Mouse (Mus musculus) erythroblast, embryonic 14.5 days (primary cell): ENCODE results near the gene Spag6. TPM values are rescaled to one million over a fixed set of nuclear protein-coding genes. Genes with fewer than 3 reads are reported as not detected.
A peak's percentile ranks its signal among the peaks of the same experiment; 100 is the strongest.

Experiments
- H3K27me3 ChIP-seq: 2 replicates; pipeline ENCODE4 v1.6.1; 2012; ENCODE audit warnings: inconsistent platforms; ENCODE audit not compliant: control insufficient read depth
- H3K36me3 ChIP-seq: 2 replicates; pipeline ENCODE4 v1.6.1; 2012; ENCODE audit warnings: mild to moderate bottlenecking, inconsistent platforms; ENCODE audit not compliant: control insufficient read depth
- H3K4me1 ChIP-seq: 2 replicates; pipeline ENCODE4 v1.6.1; 2012; ENCODE audit warnings: inconsistent platforms; ENCODE audit not compliant: control insufficient read depth
- H3K4me3 ChIP-seq: replicated peaks from 2 replicates; pipeline ENCODE3; 2012; ENCODE audit warnings: moderate library complexity, mild to moderate bottlenecking, inconsistent platforms
- H3K9me3 ChIP-seq: 2 replicates; pipeline ENCODE4 v1.6.1; 2012; ENCODE audit warnings: low read length, inconsistent platforms, mixed read lengths; ENCODE audit not compliant: control insufficient read depth
- GATA1 ChIP-seq: IDR thresholded peaks from 2 replicates; pipeline ENCODE4 v1.6.1; 2012; ENCODE audit warnings: low read length, inconsistent platforms, mixed read lengths
- TAL1 ChIP-seq: IDR thresholded peaks from 3 replicates; pipeline ENCODE4 v1.6.1; 2012; ENCODE audit warnings: low read length, inconsistent platforms, mixed read lengths
- polyA plus RNA-seq: library from polyadenylated mRNA; stranded (reverse); fragments of >175 nt; gene quantifications from 2 replicates; pipeline ENCODE4 v1.2.3, GENCODE M21; 2012

Gene Spag6
- polyA plus RNA-seq, 1 experiment = not detected

DNA sequence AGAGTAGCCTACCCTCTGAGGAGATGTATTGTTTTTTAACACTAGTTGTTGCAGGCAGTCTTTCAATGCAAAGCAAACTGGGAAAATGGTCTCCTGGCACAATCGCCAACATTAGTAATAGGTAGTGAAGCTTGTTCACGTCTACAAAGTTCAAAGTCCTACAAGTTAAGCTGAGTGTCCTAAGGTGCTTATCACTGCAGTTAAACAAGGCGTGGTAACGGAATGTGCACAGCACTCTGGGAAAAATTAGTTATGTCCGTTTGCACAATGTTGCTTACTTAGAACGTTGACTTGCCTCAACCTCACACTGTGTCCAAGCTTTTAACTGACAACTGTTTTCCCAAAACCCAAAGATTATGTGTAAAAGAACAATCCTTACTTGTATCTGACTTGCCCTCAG is 80.5 kb downstream of the Spag6 start:
- H3K4me1 ChIP-seq = no peaks in the 10 kb centered on the region

GRCm38 (mm10) chr2:18778220-18778619 is 84.4 kb downstream of the Spag6 start:
- Histone ChIP-seq H3K4me3 (no peak overlapping the region), H3K9me3 (no peaks in the 10 kb centered on the region), H3K36me3 (no peaks in the 10 kb centered on the region), H3K4me1 (no peaks in the 10 kb centered on the region), H3K27me3 (no peaks in the 10 kb centered on the region)
- TF ChIP-seq TAL1 (0 out of 3 replicates have a peak, but pooled peaks have one; percentile 13), GATA1 (no peak)

More for the DNA sequence above, 80.5 kb downstream of the Spag6 start:
- Histone ChIP-seq H3K36me3 (no peaks in the 10 kb centered on the region), H3K27me3 (no peaks in the 10 kb centered on the region), H3K4me3 (no peak overlapping the region), H3K9me3 (no peaks in the 10 kb centered on the region)
- TF ChIP-seq TAL1 (no peak), GATA1 (no peak)

- no peak overlapping the region for H3K4me3 ChIP-seq
- no peaks in the 10 kb centered on the region for H3K36me3 ChIP-seq
- no peak for TF ChIP-seq TAL1
- TF ChIP-seq GATA1 = no peak
- H3K27me3 ChIP-seq = no peaks in the 10 kb centered on the region
- H3K9me3 ChIP-seq = no peaks in the 10 kb centered on the region
- no peaks in the 10 kb centered on the region for H3K4me1 ChIP-seq
These were observed 86.0 kb downstream of the Spag6 start for GRCm38 (mm10) chr2:18779830-18780229.

DNA sequence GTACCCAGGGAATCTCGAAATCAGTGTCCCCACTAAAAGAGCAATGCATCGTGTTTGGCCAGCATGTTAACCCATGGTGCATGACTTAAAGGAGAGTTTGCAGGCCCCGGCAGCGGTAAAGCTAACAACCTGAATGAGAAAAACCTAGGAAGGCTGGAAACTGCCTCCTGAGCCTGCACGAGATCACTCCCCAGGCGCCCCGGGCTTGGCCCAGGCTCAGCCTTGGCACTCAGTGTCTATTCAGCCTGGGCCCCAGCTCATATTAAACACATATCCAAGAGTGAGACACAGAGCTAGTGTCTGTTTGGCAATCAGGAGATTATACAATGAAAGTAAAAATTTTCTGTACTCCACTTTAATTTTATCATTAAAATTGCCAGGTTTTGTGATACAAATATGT is 87.5 kb downstream of the Spag6 start:
- Histone ChIP-seq H3K9me3 (no peaks in the 10 kb centered on the region), H3K4me1 (no peaks in the 10 kb centered on the region), H3K27me3 (no peaks in the 10 kb centered on the region), H3K36me3 (no peaks in the 10 kb centered on the region), H3K4me3 (no peak overlapping the region)
- no peak for TF ChIP-seq GATA1
- TF ChIP-seq TAL1 = no peak

- no peaks in the 10 kb centered on the region for H3K36me3 ChIP-seq
- TF ChIP-seq TAL1 (no peak), GATA1 (no peak)
- no peaks in the 10 kb centered on the region for H3K9me3 ChIP-seq
- H3K27me3 ChIP-seq = peaks cover 28% of the 10 kb centered on the region
- H3K4me1 ChIP-seq = no peaks in the 10 kb centered on the region
- H3K4me3 ChIP-seq = no peak overlapping the region
These were observed 100.4 kb downstream of the Spag6 start for GRCm38 (mm10) chr2:18794261-18794660.

GRCm38 (mm10) chr2:18797776-18798175 is 103.9 kb downstream of the Spag6 start:
- H3K36me3 ChIP-seq = no peaks in the 10 kb centered on the region
- H3K4me1 ChIP-seq = no peaks in the 10 kb centered on the region
- no peak overlapping the region for H3K4me3 ChIP-seq
- peaks cover 12% of the 10 kb centered on the region; the same call in 1 of the 2 replicates for H3K9me3 ChIP-seq
- H3K27me3 ChIP-seq = peaks cover 63% of the 10 kb centered on the region
- no peak for TF ChIP-seq GATA1
- TF ChIP-seq TAL1 = no peak

GRCm38 (mm10) chr2:18799265-18799965 is 105.6 kb downstream of the Spag6 start:
- TF ChIP-seq TAL1 (no peak), GATA1 (no peak)
- Histone ChIP-seq H3K9me3 (peaks cover 12% of the 10 kb centered on the region; the same call in 1 of the 2 replicates), H3K4me1 (no peaks in the 10 kb centered on the region), H3K4me3 (no peak overlapping the region), H3K36me3 (no peaks in the 10 kb centered on the region), H3K27me3 (peaks cover 75% of the 10 kb centered on the region)

Other genes starting within 250 kb of the Spag6 start
- gene Commd3, start 21.6 kb upstream of the Spag6 start, polyA plus RNA-seq = 6.1 and 7.7 TPM in 2 replicates
- gene Bmi1, start 17.0 kb upstream of the Spag6 start, polyA plus RNA-seq = 0.13 TPM in 1 of 2 replicates, not detected in the other